Mouse (Mus musculus) embryonic facial prominence, embryonic 13.5 days (tissue): ENCODE results near the gene Rgs3. TPM values are rescaled to one million over a fixed set of nuclear protein-coding genes. Genes with fewer than 3 reads are reported as not detected.
A peak's percentile ranks its signal among the peaks of the same experiment; 100 is the strongest.

Experiments
- ATAC-seq: fragments of 200-750 bp; cut with Nextera tagmentation; 2 replicates; pipeline ENCODE4 v1.8.0; 2017; ENCODE audit warnings: low read depth; ENCODE audit not compliant: insufficient number of reproducible peaks, insufficient read depth, low FRiP score, low TSS enrichment
- H3K27ac ChIP-seq: fragments of 300-500 bp; sonication (generic); 2 replicates; pipeline ENCODE4 v1.5.1; 2015; ENCODE audit warnings: moderate library complexity, mild to moderate bottlenecking, inconsistent platforms
- H3K27me3 ChIP-seq: fragments of 300-500 bp; sonication (generic); 2 replicates; pipeline ENCODE4 v1.6.1; 2015; ENCODE audit warnings: mild to moderate bottlenecking, inconsistent platforms
- H3K36me3 ChIP-seq: fragments of 300-500 bp; sonication (generic); 2 replicates; pipeline ENCODE4 v1.6.1; 2015; ENCODE audit warnings: mild to moderate bottlenecking, inconsistent platforms
- H3K4me1 ChIP-seq: fragments of 300-500 bp; sonication (generic); 2 replicates; pipeline ENCODE4 v1.6.1; 2015; ENCODE audit warnings: inconsistent platforms
- H3K4me2 ChIP-seq: fragments of 300-500 bp; sonication (generic); 2 replicates; pipeline ENCODE4 v1.6.1; 2015; ENCODE audit warnings: moderate library complexity, mild to moderate bottlenecking, inconsistent platforms
- H3K4me3 ChIP-seq: fragments of 300-500 bp; sonication (generic); 2 replicates; pipeline ENCODE4 v1.5.1; 2015; ENCODE audit warnings: mild to moderate bottlenecking, inconsistent platforms
- H3K9ac ChIP-seq: fragments of 300-500 bp; sonication (generic); 2 replicates; pipeline ENCODE4 v1.6.1; 2015; ENCODE audit warnings: mild to moderate bottlenecking, inconsistent platforms
- H3K9me3 ChIP-seq: fragments of 300-500 bp; sonication (generic); 2 replicates; pipeline ENCODE4 v1.6.1; 2016; ENCODE audit warnings: inconsistent platforms
- WGBS: fragments of 180-500 bp; shearing (Covaris S2); methylation state at CpG from one replicate; pipeline ENCODE4 v1.1.7; 2015; ENCODE audit warnings: mixed read lengths; 5-methylcytosine and 5-hydroxymethylcytosine counted together
- polyA plus RNA-seq: library from polyadenylated mRNA; unstranded; fragments of >200 nt; fragmentation: Nextera tagmentation; extraction: Ambion mirVana; gene quantifications from 2 replicates; pipeline ENCODE4 v1.2.1, GENCODE M21; 2015

The Rgs3 gene
- polyA plus RNA-seq, 1 experiment from 2014 or later = 50.8 TPM

DNA sequence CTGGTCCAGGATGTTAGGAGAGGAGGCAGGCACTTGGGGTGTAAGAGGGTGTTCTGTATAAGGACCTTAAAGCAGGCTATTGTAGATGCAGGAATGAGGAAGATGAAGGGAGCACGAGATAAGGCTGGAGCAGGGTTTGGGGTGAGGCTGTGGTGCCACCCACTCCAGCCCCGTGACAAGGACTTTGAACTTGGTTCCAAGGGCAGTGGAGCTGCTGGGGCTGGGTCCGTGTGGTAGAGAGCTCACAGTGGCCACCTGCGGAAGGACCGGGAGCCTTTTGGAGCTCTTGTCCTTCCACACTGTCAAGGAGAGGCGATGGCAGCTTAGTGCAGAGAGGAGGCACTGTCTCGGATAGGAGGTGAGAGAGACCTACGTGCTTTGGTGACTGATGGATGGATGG lies 109.0 kb downstream of the Rgs3 start:
- 91% methylated on average over 8 of the region's 8 CpGs for WGBS

DNA sequence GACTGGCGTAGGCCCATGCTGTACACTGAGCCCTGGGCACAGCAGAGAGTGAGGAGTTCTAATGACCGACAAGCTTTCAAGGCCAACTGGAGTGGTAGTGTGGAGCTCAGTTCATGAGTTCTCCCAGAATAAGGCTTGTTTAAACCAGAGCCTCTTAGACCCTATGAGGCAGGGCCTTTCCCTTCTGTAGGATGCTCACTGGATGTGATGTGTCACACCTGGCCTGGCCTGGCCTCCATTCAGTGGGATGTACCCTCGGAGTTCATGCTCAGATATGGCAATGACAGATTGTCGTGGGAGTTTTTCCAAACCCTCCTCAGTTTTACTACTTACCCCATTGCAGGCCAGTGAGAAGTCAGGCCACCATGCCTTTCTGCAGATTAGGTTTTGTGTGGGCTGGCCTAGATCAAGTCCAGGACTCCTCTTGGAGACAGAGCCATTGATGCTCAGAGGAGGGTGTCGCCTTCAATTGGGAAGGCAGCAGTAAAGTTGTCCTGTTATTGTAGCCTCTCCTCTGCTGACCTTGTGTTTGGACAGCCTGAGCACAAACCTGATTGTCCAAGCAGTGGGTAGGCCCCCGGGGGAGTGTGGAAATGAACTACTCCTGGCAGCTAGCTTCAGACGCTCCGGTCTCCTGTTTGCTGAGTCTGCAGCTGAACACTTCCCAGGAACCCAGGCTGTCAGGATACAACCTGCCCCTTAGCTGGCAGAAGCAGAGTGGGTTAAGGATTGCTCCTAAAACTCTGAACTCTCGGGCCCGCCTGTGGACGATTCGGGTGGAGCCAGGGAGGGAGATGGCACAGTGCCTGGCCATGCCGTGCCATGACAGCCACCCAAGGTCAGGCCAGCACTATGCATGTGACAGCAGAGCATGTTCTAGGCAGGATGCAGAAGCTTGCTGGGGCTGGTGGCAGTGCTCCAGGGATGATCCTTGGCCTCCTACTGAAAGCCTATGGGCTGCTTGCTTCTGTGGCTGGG lies 109.7 kb downstream of the Rgs3 start:
- H3K27me3 ChIP-seq = no peaks in the 10 kb centered on the region
- no peaks in the 10 kb centered on the region for H3K9me3 ChIP-seq
- no peak overlapping the region for H3K4me3 ChIP-seq

More for the DNA sequence above, 109.0 kb downstream of the Rgs3 start:
- Histone ChIP-seq H3K27me3 (no peaks in the 10 kb centered on the region), H3K4me3 (no peak overlapping the region), H3K9ac (no peak overlapping the region), H3K4me2 (no peak overlapping the region), H3K9me3 (no peaks in the 10 kb centered on the region), H3K27ac (no peak overlapping the region), H3K4me1 (peaks cover 18% of the 10 kb centered on the region), H3K36me3 (no peaks in the 10 kb centered on the region)
- ATAC-seq = no peak

DNA sequence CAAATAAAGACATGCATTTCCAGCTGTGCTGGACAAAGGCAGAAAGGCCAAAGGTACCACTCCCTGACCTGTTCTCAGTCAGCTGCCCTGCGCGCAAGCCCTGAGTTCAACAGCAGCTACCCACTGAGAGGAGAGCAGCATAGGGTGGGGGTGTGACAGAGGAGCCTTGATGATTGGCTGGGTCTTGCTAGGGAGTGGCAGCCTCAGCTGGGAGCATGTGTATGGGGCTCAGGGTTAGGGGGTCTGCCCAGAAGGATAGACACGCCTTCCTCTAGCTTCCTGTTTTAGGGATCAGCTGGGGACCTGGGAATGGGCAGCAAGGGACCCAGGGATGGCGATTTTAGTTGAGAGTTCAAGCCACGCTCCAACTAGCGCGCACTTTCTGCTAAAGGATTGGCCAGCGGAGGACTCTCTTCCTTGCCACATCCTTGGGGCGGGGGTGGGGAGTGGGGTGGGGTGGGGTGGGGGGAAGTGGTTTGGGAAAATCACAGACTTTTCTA lies 113.9 kb downstream of the Rgs3 start:
- 3% methylated on average over 9 of the region's 9 CpGs for WGBS
- peak overlapping the region; percentile 78 for H3K9ac ChIP-seq
- H3K4me3 ChIP-seq = peak overlapping the region; percentile 60
- H3K27me3 ChIP-seq = no peaks in the 10 kb centered on the region
- H3K9me3 ChIP-seq = no peaks in the 10 kb centered on the region
- peak overlapping the region; percentile 74 for H3K27ac ChIP-seq
- ATAC-seq = no peak; the same call in 1 of the 2 replicates
- peak overlapping the region; percentile 71 for H3K4me2 ChIP-seq
- H3K36me3 ChIP-seq = no peaks in the 10 kb centered on the region
- H3K4me1 ChIP-seq = peaks cover 50% of the 10 kb centered on the region

More for the DNA sequence above, 109.7 kb downstream of the Rgs3 start:
- Histone ChIP-seq H3K4me2 (no peak overlapping the region), H3K27ac (no peak overlapping the region), H3K9ac (no peak overlapping the region), H3K4me1 (peaks cover 15% of the 10 kb centered on the region), H3K36me3 (no peaks in the 10 kb centered on the region)
- 80% methylated on average over 13 of the region's 13 CpGs for WGBS
- no peak for ATAC-seq

DNA sequence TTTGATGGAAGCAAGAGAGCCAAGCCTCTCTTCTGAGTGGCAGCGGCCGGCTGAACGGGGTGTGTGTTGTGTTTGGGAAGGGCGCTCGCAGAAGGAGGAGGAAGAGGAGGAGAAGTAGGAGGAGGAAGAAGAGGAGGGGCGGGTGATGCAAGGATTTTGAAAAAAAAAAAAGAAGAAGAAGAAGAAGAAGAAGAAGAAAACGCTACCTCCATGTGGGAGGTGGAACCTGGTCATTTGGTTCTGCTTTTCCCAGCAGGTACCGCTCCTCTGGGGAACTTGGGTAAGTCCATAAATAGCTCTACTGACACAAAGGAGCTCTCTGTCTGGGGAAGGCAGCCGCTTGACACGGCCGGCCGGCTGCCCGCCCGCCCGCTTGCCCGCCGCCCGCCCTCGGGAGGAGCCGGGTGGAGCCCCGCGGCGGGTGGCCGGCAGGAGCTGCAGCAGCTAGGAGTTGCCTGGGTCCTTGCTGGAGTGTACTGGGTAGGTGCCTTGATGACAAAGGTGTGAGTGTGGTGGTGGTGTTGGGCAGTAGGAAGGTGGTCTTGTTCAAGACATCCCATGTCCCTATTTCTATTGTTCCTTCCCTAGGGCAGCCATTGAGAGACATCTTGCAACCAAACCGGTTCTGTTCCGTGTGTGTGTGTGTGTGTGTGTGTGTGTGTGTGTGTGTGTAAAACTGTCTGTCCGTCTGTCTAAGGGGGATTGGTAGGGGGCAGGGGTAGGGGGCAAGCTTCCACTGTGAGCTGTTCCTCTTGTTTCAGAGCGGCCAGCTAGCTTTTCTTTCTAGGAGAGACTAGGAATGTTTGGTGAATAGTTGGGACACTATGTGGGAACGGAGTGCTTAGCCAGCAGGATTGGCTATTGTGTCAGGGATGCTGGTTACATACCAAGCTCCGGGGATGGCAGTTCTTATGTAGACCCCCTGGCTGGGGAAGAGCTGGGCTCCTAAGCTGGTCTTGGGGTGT lies 114.7 kb downstream of the Rgs3 start:
- WGBS = 1% methylated on average over 30 of the region's 30 CpGs
- H3K27me3 ChIP-seq = no peaks in the 10 kb centered on the region
- H3K4me2 ChIP-seq = peak overlapping the region; percentile 71
- peak overlapping the region; percentile 78 for H3K9ac ChIP-seq
- H3K9me3 ChIP-seq = no peaks in the 10 kb centered on the region
- ATAC-seq = peak; percentile 17; the same call in 1 of the 2 replicates
- H3K4me1 ChIP-seq = peaks cover 50% of the 10 kb centered on the region
- H3K27ac ChIP-seq = peak overlapping the region; percentile 74
- H3K4me3 ChIP-seq = peak overlapping the region; percentile 60
- H3K36me3 ChIP-seq = no peaks in the 10 kb centered on the region

DNA sequence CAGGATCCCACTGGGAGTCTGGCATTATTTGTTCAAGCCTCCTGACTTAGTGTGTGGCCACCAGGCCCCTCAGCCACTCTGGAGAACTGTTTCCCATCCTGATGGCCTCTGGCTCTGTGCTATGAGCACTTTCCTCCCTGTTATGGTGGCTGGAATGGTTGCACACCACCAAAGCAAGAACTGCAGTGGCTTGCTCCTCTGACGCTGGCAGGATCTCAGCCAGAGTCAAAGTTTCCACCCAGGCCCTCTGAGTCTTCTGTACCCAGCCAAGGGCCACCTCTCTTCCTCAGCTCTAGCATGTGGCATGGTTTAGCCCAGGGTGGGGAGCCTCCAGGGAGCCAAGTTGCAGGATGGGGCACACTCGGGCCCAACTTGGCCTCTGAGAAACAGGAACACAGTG lies 115.7 kb downstream of the Rgs3 start:
- peak overlapping the region; percentile 71 for H3K4me2 ChIP-seq
- peak overlapping the region; percentile 78 for H3K9ac ChIP-seq
- no peaks in the 10 kb centered on the region for H3K27me3 ChIP-seq
- peaks cover 2% of the 10 kb centered on the region for H3K36me3 ChIP-seq
- 83% methylated on average over 2 of the region's 2 CpGs for WGBS
- peak overlapping the region; percentile 60 for H3K4me3 ChIP-seq
- ATAC-seq = no peak
- no peaks in the 10 kb centered on the region for H3K9me3 ChIP-seq
- no peak overlapping the region for H3K27ac ChIP-seq
- H3K4me1 ChIP-seq = peaks cover 46% of the 10 kb centered on the region

DNA sequence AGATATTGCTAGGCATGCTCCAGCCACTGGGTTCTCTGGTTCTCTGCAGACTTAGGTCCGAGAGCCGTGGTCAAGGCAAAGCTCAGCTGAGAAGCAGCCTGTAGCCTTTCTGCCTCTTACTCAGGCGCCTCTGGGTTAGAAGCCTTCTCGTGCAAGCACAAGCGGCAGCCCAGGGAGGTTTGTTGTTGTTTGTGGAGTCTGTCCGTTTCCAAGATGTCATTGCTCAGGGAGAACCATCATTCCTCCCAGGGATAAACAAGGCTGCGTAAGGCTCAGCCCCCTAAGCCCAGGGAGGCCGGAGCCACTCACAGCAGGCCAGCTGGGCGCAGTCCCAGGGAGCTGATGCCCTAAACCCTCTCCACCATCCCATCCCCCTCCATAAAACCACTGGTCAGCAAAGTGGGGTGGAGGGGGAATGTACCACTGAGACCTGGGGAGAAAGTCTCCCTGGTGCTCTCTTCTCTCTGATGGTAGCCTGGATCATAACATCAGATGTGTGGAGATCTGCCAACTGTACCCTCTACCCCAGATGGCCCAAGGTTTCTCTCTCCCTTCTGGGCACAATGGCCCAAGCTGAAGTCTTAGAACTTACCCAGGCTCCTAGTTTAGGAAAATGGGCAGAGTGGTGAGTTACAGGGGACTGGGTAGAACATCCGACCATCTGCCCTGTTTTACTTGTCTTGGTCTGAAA lies 117.5 kb downstream of the Rgs3 start:
- Histone ChIP-seq H3K27ac (no peak overlapping the region), H3K9ac (peak overlapping the region; percentile 36; the same call in 1 of the 2 replicates), H3K36me3 (peaks cover 14% of the 10 kb centered on the region), H3K4me1 (peaks cover 51% of the 10 kb centered on the region), H3K9me3 (no peaks in the 10 kb centered on the region), H3K4me3 (no peak overlapping the region), H3K27me3 (no peaks in the 10 kb centered on the region), H3K4me2 (peak overlapping the region; percentile 71)
- 65% methylated on average over 10 of the region's 10 CpGs for WGBS
- ATAC-seq = no peak

DNA sequence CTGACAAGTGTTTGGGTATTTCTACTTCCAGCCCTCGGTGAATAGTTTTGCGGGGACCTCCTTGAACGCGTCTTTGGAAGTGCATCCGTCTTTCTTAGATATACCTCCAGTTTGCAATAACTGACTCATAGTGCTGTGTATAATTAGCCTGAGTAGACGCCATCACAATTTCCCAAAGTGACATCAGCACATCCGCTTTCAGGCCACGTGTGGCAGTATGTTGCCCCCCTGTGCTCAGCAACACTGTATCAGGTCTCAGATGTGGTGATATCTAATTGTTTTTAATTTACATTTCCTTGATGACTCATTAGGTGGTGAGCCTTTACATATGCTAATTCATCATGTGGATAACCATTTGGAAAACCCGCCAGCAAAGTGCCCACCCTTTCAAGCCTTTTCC lies 119.5 kb downstream of the Rgs3 start:
- 86% methylated on average over 9 of the region's 9 CpGs for WGBS
- H3K36me3 ChIP-seq = peaks cover 22% of the 10 kb centered on the region
- no peak for ATAC-seq
- H3K4me2 ChIP-seq = no peak overlapping the region
- H3K9me3 ChIP-seq = no peaks in the 10 kb centered on the region
- H3K4me1 ChIP-seq = peaks cover 45% of the 10 kb centered on the region
- H3K9ac ChIP-seq = no peak overlapping the region
- no peak overlapping the region for H3K27ac ChIP-seq
- no peak overlapping the region for H3K4me3 ChIP-seq
- no peaks in the 10 kb centered on the region for H3K27me3 ChIP-seq

DNA sequence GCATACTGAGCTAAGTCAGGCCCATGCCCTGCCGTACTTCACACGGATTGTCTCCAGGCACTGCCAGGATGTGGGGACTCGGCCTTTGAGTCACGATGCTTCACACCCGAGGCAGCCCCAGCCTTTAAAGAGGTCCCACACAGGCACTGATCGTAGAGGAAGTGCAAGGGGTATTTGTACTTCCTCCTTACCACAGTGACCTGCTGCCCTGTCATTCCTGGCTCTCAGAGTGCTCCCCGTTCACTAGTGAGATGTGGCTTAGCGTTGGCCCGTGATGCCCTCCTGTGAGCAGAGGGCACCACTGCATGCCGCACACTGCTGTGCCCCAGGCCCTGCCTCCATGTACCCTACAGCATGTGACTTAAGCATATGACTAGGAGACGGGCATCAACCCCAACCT lies 121.8 kb downstream of the Rgs3 start:
- Histone ChIP-seq H3K4me2 (no peak overlapping the region), H3K9ac (no peak overlapping the region), H3K4me1 (peaks cover 49% of the 10 kb centered on the region), H3K27ac (no peak overlapping the region), H3K36me3 (peaks cover 22% of the 10 kb centered on the region), H3K4me3 (no peak overlapping the region), H3K9me3 (no peaks in the 10 kb centered on the region), H3K27me3 (no peaks in the 10 kb centered on the region)
- no peak for ATAC-seq
- WGBS = 77% methylated on average over 11 of the region's 11 CpGs

DNA sequence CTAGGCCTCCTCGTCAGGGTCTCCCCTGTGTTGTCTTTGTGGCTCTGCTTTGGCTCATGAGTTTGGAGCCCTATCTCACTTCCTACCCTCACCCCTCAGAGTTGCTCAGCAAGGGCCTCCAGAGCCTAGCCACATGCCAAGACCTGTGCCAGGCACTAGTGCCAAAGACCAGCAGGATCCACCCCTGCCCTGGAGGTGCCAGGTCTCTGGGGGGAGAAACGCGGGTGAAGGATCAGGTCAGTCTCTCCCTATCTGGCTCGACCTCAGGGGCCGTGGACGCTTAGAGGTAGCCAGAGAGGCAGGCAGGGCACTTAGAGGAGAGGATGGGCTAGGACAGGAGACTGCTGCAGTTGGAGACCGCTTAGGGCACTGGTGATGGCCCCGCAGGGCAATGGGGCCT lies 122.7 kb downstream of the Rgs3 start:
- H3K4me2 ChIP-seq = no peak overlapping the region
- H3K4me1 ChIP-seq = peaks cover 45% of the 10 kb centered on the region
- no peak overlapping the region for H3K4me3 ChIP-seq
- 74% methylated on average over 8 of the region's 8 CpGs for WGBS
- H3K27me3 ChIP-seq = no peaks in the 10 kb centered on the region
- no peaks in the 10 kb centered on the region for H3K9me3 ChIP-seq
- H3K9ac ChIP-seq = no peak overlapping the region
- H3K27ac ChIP-seq = no peak overlapping the region
- ATAC-seq = no peak
- peaks cover 22% of the 10 kb centered on the region for H3K36me3 ChIP-seq

DNA sequence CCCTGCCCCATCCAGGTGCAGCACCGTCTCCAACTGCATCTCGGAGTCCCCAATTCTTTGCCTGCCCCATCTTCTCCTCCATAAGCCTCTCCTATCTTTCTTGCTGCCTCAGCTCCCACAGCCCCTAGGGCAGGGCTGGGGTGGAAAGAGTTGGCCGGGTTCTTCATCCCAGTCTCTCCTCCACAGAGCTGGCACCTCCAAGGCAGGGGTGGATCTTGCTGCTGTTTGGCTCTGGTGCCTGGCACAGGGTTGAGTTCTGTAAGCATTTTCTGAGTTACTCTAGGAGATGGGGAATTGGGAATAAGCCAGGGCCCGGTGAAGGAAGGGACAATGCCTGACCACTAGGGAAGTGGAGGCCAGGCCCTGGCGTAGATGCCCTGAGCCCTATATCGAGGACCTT lies 123.5 kb downstream of the Rgs3 start:
- H3K4me3 ChIP-seq = no peak overlapping the region
- no peaks in the 10 kb centered on the region for H3K9me3 ChIP-seq
- H3K4me1 ChIP-seq = peaks cover 40% of the 10 kb centered on the region
- H3K4me2 ChIP-seq = no peak overlapping the region
- peaks cover 25% of the 10 kb centered on the region for H3K36me3 ChIP-seq
- WGBS = 87% methylated on average over 6 of the region's 6 CpGs
- no peak overlapping the region for H3K9ac ChIP-seq
- H3K27me3 ChIP-seq = no peaks in the 10 kb centered on the region
- ATAC-seq = no peak
- H3K27ac ChIP-seq = no peak overlapping the region

DNA sequence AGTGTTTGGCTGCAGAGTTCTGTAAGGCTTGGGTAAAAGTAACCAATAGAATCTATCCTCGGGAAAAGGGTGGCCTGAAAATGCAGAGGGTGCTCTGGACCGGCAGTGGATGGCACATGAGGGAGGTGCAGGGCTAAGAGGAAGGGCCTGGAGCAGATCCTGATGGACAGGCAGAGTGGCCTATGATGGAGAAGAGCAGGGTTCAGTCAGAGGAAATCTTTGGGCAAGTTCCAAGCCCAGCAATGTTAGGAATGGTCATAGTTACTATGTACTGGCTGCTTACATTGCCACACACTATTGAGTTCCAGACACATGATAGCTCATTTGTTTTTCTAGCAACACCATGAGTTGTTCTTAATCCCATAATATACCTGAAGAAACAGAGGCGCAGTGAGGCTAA lies 124.7 kb downstream of the Rgs3 start:
- no peak overlapping the region for H3K4me3 ChIP-seq
- no peak; the same call in 1 of the 2 replicates for ATAC-seq
- H3K4me2 ChIP-seq = no peak overlapping the region
- WGBS = 71% methylated on average over 3 of the region's 3 CpGs
- H3K9ac ChIP-seq = no peak overlapping the region
- H3K9me3 ChIP-seq = no peaks in the 10 kb centered on the region
- peaks cover 39% of the 10 kb centered on the region for H3K4me1 ChIP-seq
- H3K27me3 ChIP-seq = no peaks in the 10 kb centered on the region
- H3K27ac ChIP-seq = no peak overlapping the region; the same call in 1 of the 2 replicates
- peaks cover 27% of the 10 kb centered on the region for H3K36me3 ChIP-seq
